Mouse (Mus musculus) ovary, postnatal 36 days (tissue): ENCODE measurements around the gene Obp2b.

Experiments
- DNase-seq: peaks from one replicate; pipeline ENCODE4 v3.0.0; 2022; ENCODE audit warnings: low spot score, mixed read lengths

Gene Obp2b

GRCm38 (mm10) chr2:25776717-25777116, 39.9 kb downstream of the Obp2b start, which contains the start of gene Lcn11:
Gene Lcn11 (plus strand): TSS chr2:25777017.
- DNase-seq = no peak

DNA sequence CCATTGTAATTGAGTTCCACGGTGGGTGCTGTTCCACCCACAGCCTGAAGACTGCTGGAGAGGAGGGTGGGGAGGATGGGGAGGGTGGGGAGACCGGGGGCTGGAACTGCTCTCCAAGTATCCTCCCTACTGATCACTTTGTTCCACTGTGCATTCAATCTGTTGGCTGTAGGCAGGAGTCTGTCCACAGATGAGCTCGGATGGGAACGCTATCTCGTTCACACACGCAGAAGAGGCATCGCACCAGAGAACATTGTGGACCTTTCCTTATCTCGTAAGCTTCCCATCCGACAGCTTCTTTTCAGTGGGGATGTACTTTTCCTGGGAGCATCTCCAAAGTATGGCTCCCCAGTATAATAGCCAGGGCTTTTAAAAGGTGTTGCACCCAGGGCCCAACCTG, 42.3 kb downstream of the Obp2b start:
- DNase-seq = no peak

DNA sequence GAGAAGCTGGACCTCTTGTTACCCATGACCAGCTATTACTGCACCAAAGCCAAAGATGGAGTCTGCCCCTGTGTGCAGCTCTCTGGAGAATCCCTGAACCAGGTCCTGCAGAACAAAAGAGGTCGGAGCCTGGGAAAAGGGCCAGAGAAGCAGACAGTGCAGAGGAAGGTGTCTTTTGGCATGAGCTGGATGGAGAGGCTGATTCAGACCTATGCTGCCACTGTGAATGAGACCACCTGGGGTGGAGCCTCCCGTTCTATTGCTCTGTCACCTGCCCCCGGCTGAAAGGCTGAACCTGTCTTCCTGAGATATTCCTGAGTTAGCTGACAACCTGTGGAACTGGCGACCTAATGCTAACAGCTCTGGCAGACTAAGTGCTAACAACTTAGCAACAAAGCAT, 44.1 kb downstream of the Obp2b start:
- DNase-seq = no peak

- DNase-seq = no peak
Observed at GRCm38 (mm10) chr2:25781957-25782356, 45.1 kb downstream of the Obp2b start, which contains the start of gene Gm13539. Gene Gm13539 (plus strand): TSS chr2:25782257.

DNA sequence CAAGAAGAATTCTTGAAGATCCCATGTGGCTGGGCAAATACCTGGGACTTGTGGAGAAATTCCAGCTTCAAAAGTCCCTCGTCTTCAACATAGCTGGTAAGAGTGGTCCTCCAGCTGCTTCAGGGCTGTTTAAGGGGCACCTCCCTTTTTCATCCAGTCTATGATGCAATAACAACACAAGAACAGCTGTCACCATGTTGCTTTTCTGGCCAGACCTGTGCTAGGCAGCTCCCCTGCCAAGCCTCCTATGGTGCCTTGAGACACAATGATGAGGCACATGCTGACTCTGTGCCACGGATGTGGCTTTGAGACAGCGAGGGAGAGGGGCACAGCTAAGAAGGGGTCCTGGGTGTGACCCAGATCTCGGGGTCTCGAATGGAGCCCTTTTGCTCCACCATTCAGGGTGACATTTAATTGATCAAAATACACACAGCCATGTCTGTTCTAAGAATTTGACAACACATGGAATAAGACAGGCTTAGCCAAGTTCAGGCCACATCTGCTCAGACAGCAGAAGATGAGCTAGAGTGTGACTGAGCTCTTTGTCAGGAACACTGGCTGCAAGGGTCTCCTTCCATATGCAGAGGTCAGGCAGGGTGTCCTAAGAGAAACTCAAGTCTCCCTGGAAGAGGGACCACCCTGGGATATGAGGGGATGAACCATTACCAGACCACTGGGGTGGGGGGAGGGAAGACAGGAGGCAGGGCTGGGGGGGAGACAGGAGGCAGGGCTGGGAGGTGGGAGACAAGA, 48.9 kb downstream of the Obp2b start:
- DNase-seq = no peak

- DNase-seq = no peak
Observed at GRCm38 (mm10) chr2:25789092-25789491, 52.3 kb downstream of the Obp2b start.
